Mouse (Mus musculus) kidney, postnatal 4 days (tissue): Measurements from ENCODE around the gene A530016L24Rik.

Experiments used
- DNase-seq, 2 experiments: peaks; one replicate each; pipeline ENCODE4 v3.0.0; 2021; ENCODE audit warnings: mixed read lengths in 2 of 2

A530016L24Rik gene

DNA sequence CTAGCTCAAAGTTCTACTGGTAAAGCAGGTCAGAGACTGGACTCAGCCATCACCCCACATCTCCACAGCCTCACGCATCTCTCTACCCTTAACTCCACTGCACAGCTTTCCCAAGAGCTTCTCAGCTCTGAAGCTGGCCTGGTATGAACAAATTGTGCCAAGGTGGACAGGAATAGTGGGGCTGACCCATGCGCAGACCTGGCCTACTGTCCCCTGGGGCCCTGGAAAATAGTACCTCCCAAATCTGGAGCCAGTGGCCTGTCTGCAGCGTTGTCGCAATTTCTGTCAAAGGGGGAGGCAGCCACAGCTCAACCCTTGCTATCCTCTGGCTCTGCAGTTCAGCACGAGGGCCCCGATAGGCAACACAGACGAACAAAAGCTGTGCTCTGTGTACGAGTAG, at the start of gene A530016L24Rik:
TSS of gene A530016L24Rik (plus strand) at position 315 of the 400 bp plus-strand sequence.
- no peak for DNase-seq

DNA sequence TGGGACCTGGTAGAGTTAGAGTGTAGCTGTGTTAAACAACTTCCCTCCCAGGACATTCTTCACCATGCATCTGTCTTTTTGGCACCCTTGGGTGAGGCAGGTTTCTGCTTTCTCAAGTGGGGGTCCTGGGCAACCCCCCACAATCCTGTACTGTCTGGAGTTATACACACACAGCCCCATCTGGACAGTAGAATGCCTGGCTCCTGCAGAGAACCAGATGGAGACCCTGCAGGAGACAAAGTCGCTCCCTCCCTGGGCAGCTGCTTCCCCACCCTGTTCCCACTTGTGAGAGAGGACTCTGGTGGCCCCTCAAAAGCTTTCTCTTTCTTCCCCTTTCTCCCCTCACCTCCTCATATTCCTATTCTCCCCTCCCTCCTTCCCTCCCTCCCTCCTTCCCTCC, 49.3 kb upstream of the A530016L24Rik start:
- DNase-seq: no peak

DNA sequence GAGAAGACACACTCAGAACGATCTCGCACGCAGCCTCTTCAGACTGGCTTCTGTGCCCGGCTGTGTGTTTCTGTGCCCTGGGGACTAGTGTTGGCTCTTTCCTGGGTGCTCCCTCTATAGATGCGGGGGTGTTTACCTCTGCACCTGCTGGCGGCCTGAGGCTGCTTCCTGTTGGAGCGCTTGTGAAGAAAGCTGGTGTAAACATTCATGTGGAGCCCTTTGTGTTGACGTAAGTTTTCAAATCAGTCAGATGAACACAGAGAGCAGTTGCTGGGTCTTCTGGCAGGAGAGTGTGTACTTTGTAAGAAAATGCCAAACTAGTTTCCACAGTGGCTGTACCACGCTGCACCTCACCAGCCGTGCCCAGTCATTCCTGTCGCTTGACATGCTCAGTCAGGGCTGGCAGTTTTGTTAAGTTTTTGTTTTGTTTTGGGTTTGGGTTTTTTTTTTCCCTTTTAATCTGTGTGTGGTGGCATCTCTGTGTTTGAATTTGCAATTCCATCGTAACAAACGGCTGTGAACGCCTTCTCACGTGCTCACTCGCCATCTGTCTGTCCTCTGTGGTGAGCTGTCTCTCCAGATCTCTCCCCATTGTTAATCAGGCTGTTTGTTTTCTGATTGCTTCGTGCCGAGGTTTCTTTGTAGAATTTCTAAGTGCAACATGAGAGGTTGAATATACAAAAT, 40.0 kb upstream of the A530016L24Rik start:
- no peak for DNase-seq

DNA sequence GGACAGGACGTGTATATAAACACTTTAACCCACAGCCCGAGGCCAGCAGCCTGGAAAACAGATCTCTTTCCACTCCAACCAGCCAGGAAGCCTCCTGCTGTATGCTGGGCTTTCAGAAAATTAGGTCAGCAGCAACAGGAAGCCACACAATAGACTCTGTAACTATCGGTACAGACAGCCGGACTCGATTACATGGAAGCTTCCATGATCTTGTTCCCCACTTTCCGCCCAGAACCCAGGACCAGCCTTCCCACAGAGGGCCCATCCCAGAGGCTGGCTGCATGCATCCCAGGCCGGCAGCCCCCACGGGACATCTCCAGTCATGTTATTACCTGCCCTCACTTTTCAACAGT, 39.4 kb upstream of the A530016L24Rik start:
- DNase-seq: no peak

DNA sequence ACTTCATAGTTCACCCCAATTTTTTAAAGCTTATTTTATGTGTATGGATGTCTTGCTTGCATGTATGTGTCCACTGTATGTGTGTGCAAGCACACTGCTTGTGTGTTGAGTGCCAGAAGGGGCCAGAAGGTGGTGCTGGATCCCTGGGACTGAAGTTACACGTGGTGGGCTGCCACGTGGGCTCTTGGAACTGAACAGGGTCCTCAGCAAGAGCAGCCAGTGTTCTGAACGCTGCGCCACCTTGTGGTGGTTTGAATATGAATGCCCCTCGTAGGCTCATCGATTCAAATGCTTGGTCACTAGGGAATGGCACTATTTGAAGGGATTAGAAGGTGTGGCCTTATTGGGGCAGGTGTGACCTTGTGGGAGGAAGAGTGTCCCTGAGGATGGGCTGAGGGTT, 38.4 kb upstream of the A530016L24Rik start:
- DNase-seq: peak; percentile 70 to 78

DNA sequence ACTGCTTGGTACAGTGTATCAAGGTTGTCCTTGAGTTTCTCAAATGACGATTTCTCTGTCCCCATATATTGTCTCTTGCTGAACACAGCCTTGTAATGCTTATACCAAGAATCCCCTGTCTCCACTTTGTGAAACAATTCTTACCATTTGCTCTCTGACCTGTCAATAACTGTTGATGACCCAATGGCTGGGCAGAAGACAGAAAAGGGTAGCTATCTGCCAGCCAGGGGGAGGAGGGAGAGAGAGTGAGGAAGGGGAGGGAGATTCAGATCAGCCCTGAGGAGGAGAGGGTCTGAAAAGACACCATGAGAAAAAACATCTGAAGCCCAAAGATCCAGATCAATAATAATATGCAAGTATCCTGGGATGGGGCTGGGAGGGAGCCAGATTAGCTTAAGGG, 37.9 kb upstream of the A530016L24Rik start:
- no peak for DNase-seq

DNA sequence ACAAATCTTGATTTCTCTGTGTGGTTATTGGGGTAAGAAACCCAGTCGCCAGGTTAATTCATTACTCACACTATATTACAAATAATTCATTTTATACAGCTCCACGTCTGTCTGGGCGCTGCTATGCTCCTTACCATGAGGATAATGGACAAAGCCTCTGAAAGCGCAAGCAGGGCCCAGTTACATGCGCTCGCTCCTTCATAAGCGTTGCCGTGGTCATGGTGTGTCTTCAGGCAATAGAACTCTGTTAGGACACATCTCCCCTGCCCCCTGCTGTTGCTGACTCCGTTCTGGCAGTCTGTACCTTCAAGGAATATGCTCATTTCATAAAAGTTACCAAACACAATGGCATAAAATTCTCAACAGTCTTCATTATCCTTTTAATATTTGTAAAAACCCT, 37.4 kb upstream of the A530016L24Rik start:
- DNase-seq: no peak

DNA sequence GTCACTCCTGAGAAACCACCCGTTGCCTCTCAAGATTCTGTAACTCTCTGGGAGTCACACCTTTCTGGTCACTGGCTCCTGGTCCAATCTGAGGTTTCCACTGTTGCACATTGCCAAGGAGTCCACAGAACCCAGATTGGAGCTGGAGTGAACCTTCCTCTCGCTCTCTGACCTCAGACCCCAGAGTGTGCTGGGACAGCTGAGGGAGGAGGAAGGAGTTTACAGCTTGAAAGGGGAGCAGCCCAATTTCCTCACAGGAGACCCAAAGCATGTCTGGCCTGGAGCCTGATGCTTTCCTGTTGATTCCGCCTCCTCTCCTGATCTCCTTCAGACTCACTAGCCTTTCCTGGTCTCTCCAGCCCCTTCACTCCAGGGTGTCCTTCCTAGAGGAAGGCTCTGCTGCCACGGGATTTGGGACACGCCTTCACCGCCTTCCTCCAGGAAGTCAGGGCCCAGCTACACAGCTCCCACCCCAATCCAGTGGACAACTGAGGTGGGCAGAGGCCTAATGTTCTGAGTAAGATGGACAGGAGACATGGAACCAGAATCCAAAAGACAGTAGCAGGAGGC, 33.0 kb upstream of the A530016L24Rik start:
- no peak for DNase-seq

DNA sequence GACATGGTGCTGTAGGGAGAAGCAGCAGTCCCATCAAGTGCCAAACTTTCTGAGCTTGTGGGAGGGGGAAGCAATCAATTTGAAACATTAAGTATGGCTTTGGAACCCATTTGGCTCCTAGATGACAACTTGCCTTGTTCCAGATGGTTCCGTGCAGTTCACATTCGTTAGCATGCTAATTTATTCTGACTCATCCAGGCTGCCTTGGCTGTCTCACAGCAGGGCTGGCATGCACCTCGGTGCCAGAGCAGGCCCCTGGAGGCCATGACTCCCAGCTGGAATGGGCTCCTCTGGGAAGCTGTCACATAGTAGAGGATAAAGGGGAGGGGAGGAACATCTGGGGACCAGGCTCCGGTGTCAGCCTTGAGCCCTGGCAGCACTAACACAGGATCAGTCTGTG, 31.4 kb upstream of the A530016L24Rik start:
- no peak for DNase-seq

DNA sequence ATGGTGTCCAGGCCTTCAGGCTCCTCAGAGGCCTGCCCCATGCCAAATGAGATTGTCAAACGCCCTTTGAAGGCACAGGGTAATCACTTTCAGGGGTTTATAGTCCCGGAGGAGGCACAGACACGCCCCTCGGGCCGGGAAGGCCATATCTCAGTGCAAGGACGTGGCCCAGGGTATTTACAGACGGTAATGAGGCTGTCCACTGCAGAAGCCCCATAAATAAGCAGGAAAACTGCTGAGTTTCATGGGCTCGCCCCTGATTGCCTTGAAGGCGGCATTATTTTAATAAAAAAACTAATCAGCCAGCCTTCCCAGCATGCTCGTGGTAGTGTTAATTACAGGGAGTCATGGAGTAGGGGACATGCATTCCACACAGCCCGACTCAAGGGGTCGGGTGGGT, 26.8 kb upstream of the A530016L24Rik start:
- no peak for DNase-seq

DNA sequence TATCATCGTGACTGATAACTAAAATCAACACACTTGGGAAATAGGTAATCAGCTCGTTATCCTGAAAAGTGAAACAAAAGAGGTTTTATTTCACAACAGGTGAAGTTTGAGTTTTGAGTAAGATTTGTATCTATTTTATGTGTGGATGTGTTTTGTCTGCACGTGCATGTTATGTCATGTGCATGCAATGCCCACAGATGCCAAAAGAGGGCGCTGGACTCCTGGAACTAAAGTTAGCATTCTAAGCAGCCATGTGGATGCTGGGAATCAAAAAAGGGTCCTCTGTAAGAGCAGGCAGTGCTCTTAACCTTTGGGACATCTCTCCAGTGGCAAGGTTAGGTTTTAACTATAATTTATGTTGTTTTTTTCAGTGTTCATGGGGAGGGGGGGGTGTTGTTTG, 26.0 kb upstream of the A530016L24Rik start:
- no peak for DNase-seq

DNA sequence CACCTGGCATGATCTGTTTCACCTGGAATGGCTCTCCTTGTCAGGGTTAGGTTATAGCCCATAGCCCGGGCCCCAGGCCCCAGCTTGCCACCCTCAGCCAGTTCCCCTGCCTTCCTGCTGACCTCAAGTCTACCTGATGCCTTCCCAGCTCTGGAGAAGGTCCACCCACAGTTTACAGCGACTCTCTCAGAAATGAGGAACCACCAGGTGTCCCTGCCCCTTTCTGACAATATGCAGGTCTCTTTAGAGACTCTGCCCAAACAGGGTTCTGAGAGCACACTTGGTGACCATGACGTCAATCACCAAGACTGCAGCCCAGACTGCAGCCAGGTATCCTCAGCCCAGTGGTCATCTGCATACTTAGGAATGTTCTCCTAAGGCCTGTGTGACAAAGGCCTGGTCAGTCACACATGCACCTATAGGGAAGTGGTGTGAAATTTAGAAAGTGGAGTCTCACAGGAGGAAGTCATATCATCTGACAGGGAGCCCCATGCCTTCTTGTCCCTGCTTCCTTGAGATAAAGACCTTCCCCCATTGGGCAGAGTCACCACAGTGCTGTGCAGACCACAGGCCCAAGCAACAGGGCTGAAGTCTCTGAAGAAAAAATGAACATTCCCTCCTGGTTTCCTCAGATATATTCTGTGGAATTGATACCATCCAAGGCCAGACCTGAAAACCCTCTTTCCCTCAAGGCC, 25.4 kb upstream of the A530016L24Rik start:
- DNase-seq: no peak

DNA sequence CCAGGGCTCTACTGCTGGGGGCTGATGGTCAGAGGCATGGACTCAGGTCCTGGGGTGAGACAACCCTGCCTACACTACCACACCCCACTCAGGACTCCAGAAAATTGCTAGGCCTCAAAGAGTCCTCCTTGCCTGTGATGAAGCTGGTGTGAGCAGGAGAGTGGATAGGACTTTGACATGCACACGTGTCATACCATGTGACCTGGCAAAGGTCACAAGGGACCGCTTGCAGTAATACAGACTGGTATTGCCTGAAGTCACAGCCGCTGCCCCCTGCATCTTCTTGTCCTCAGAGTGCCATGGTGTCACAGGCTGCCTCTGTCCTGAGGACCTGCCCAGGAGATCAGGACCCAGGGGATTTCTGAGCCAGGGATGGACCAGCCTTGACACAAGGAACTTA, 24.7 kb upstream of the A530016L24Rik start:
- DNase-seq: no peak

DNA sequence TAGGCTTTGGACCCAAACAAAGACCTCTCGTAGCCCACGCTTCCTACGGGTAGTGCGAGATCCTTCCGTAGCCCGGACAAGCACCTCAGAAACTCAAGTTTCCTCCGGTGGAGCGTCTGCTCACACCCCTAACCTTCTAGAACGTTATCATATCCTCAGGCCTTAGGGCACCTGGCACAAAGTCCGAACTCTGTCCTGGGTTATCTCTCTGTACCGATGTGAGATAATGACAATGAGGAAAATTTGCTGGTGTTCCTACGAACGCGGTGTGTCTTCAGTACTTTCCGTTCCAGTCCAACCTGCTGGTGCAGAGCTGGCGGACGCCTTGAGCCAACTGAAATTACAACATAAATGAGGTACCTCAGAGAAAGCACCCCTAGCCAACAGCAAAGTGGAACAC, 23.3 kb upstream of the A530016L24Rik start:
- no peak for DNase-seq

DNA sequence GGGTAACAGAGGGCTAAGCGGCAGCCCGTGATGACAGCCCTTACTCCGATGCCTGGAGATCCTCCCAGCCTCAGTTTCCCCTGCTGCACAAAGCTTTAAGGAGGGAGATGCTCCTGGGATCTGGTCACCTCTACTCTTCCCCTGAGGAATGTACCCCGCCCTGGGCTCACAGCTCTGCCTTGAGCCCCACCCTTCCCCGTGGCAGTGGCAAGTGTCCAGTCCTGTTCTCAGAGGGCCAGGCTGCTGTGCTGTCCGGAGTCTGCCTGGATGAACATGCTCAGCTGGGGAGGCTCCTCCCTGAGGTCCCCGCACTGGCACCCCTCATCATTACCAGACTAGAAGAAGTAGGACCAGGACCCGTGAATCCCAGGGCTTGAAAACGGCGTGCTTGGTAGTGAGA, 21.9 kb upstream of the A530016L24Rik start:
- DNase-seq: no peak

DNA sequence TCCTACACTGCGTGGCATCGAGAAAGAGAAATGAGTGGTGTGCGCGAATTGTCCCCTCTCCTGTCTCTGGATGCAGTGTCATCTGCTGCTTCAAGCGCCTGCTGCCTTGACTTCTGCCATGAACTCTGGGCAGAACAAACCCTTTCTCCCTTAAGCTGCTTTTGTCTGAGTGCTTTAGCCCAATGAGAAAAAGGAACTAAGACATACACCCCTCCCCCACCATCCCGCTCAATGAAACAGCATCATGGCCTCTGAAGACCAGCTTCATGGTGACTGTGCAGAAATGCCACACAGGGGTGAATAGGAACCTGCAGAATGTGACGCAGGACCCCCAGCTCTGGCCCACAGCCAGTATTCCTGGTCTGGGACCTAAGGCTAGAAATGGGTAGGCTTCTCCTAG, 19.9 kb upstream of the A530016L24Rik start:
- DNase-seq: no peak

DNA sequence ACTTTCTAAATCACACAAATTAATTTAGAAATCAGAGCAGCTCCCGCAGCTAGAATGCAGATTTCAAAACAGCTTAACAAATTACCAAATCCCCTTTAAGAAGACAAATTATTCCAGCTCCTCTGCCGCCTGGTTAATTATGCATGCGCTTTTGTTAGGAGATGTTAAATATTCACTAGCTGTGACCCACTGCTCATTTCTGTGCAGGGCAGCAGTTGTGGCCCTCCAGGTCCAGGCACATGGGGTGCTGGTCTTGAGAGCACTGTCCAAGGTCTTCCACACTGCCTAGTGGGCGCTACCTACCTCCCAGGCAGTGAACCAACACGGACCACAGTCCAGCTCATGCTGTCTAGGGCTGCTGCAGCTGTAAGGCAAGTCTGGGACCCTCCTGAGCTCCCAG, 19.0 kb upstream of the A530016L24Rik start:
- no peak for DNase-seq

DNA sequence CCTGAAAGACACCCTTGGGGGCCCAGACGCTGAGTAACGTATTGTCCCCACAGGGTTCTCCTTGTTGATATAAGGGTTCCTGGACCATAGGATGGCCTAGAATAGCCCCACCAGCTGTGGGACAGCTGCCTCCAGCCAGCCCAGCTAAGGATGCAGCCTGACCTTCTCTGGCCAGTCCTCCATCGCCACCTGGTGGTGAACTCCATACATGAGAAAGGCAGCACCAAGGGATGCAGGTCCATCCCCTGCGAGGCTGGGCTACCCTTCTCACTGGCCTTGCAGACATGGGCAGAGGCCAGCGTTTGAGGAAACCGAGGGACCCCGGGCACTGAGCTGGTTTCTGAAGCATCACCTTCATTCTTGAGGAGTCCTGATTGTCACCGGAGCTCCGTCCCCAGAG, 15.5 kb upstream of the A530016L24Rik start:
- peak; percentile 95 to 96 for DNase-seq

DNA sequence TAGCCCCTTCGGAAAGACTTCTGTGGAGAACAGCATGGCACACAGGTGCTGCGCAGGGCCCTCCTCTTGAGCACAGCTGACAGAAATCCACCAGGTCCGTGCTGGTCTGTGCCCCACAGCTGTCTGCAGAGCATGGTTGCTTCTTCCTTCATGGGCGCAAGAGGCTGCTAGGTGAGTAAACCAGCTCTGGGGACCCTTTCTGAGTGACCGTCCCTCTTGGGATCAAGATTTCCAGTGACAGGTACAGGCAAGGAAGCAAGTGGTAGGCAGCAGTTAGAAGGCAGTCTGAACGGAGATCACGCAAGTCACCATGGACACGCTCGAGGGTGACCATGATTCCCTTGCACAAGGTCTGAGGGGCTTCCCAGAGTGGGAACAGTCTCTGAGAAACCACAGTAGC, 287 bp downstream of the A530016L24Rik start:
- no peak for DNase-seq

DNA sequence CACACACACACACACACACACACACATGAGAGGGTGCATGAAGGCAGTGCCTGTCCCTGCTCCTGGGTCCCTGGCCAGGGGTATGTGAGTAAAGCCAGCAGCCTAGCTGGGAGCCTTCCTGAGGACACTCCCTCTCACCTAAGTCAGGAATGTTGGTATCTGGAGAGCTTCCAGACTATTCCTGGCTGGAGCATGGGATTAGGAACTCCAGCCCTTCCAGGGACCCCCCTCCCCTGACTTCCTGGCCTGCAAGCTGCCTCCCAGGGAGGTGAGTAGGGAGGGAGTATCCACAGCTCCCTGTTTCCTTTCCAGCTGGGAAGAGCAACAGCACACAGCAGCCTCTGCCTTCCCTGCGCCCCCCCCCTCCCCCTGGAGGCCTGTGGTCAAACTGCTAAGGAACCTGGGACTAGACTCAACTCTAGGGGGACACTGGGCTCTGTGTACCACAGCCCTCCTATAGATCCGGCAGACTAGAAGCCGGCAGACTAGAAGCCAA, 1.2 kb downstream of the A530016L24Rik start:
- DNase-seq: peak; percentile 74 to 85

DNA sequence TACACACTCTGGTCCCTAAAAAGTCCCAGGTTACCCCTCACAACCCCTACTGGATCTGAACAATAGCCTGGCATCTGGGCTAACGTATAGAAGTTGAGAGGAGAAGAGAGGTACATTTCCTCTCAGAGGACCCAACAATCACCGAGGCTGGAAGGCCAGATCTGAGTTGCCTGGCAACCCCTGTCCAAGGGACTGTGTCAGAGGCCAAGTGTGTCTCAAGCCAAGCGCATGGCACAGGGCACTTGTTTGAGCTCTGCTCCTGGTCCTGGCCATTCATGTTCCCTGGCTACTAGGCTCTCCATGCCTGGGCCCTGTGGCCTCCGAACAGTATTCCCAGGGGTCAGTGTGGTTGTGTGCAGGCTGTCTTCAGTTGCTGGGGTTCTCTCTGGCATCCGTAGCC, 6.9 kb downstream of the A530016L24Rik start:
- DNase-seq: no peak

DNA sequence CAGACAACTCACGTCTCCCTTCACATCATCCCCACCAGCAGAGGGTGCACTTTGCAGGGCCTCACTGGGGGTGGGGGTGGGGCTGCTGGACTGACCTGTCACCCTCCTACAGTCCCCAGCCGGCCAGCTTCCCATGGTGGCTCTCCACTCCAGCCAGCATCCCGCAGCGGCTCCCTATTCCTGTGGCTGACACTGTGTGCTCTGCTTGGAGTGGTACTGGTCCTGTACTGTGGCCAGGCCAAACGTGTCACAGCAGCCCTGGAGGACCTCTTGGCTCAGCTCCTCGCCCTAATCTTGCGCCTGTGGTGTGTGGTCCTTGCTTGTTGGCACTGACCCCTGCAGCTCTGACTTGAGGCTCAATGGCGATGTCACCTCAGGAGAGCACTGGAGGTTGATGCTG, 8.5 kb downstream of the A530016L24Rik start:
- DNase-seq: no peak

DNA sequence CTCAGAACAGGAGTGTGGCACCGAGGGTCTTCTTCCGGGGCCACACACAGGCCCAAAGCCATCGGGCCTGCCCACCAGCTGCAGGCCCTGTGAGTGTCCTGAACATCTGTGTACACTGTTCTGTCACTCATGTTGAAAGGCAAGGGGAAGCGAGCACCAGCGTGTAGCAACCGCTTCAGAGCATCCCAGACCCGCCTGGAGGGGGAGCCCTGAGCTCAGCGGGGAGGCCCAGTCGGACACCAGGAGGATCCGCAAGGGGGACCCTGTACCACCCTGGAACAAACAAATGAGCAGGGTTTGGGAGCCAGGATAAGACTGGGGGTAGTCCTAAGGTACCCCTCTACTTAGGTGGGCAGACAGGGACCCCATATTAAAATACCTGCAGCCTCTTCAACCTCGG, 9.4 kb downstream of the A530016L24Rik start:
- DNase-seq: peak; percentile 68 to 70
